Mouse (Mus musculus): ENCODE data around the gene Vwc2l.

Gene Vwc2l

GRCm38 (mm10) chr1:70911235-70911634 is 185.7 kb downstream of the Vwc2l start:
- DNase-seq (ENCODE audit: low spot score): no peak

GRCm38 (mm10) chr1:70913071-70913470 is 187.6 kb downstream of the Vwc2l start:
- DNase-seq (ENCODE audit: low spot score): no peak

GRCm38 (mm10) chr1:70918173-70919036 is 192.9 kb downstream of the Vwc2l start:
- DNase-seq (ENCODE audit: low spot score): no peak

- DNase-seq (ENCODE audit: low spot score): no peak
Measured at GRCm38 (mm10) chr1:70933016-70933415, 207.5 kb downstream of the Vwc2l start.
